Mouse (Mus musculus): ENCODE results near the gene Umad1.

DNA sequence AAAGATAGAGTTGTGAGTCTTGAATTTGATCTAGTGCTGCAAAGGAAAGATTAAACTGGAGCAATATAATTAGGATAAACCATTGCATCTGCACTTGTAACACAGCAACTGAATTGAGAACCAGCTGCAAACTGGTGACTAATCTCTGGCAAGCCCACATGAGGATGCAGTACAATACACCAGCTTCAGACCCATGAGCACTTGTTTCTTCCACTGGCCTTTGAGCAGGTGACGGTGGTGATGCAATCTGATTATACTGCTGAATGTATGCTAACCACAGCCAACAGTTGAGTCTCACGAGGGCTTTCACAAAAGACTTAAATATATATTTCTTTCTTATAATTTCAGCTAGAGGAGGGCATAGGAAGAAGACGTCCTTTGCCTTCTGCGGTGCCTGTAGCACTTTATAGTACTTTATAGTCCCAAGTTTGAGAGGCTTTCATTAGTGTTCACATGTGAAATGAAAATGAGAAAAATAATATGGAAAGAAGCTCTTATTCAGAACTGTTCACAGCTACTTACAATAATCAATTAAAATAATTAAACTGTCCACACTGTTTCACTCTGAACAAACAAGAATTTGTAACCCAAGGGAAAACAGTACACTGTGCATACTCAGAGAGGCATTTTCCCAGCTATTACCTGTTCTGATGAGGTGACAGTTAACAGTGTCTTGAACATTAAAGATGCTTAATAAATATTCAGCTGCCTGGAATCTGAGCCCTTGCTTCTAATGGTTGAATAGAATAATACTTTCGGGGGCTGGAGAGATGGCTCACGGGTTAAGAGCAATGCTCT is 40.2 kb downstream of the Umad1 start:
- TF ChIP-seq CTCF (IDR thresholded peaks at IDR 0.05; ENCODE audit: low read depth) = no peak
- TF ChIP-seq EP300 (IDR thresholded peaks at IDR 0.05; ENCODE audit: low read depth) = no peak
